ENCODE assay signal across 8 mouse cellular contexts in genomic region chr1:119996798-119997581, GRCm38 (mm10). TPM values are rescaled to one million over a fixed set of nuclear protein-coding genes. Genes with fewer than 3 reads are reported as not detected.
A peak's percentile ranks its signal among the peaks of the same experiment; 100 is the strongest.
DNase-seq lines count a peak whose midpoint lies in the region; ATAC-seq and TF ChIP-seq lines count a peak whose summit lies in the region.

Gene Cfap221, minus strand, starts transcription at chr1:119997234.

- 5% methylated on average over 30 of the region's 30 CpGs for WGBS in forebrain, embryonic 16.5 days
- WGBS in hindbrain, embryonic 12.5 days: 6% methylated on average over 30 of the region's 30 CpGs
- 8% methylated on average over 29 of the region's 30 CpGs for WGBS in lung, postnatal 0 days

- H3K9ac ChIP-seq in forebrain, embryonic 16.5 days (replicated peaks; ENCODE audit: low read depth, low read length): no peak within 1 kb of the TSS; the same call in 1 of the 2 replicates
- H3K9ac ChIP-seq in hindbrain, embryonic 12.5 days: no peak within 1 kb of the TSS; the same call in 1 of the 2 replicates
- no peak within 1 kb of the TSS for H3K9ac ChIP-seq in lung, postnatal 0 days (replicated peaks; ENCODE audit: low read depth)

- H3K4me3 ChIP-seq in C2C12 (ENCODE audit: insufficient read depth, poor library complexity, severe bottlenecking): peak within 1 kb of the TSS; percentile 11
- H3K4me3 ChIP-seq in forebrain, embryonic 16.5 days (replicated peaks; ENCODE audit: low read length): peak within 1 kb of the TSS; percentile 39
- H3K4me3 ChIP-seq in hindbrain, embryonic 12.5 days: peak within 1 kb of the TSS; percentile 42
- peak within 1 kb of the TSS; percentile 49 for H3K4me3 ChIP-seq in lung, postnatal 0 days (ENCODE audit: low read depth, low read length)

- peak within 1 kb of the TSS; percentile 64 for H3K4me2 ChIP-seq in forebrain, embryonic 16.5 days (ENCODE audit: low read length)
- H3K4me2 ChIP-seq in hindbrain, embryonic 12.5 days (replicated peaks): peak within 1 kb of the TSS; percentile 74
- H3K4me2 ChIP-seq in lung, postnatal 0 days (replicated peaks; ENCODE audit: low read depth, low read length): peak within 1 kb of the TSS; percentile 72

- TF ChIP-seq CTCF in C2C12 (IDR thresholded peaks at IDR 0.05; ENCODE audit: control insufficient read depth, insufficient read depth, insufficient read length): no peak
- TF ChIP-seq CTCF in lung, postnatal 0 days (IDR thresholded peaks at IDR 0.05): no peak

- H3ac ChIP-seq in C2C12 (ENCODE audit: control insufficient read depth, insufficient read length, low read depth): no peak within 1 kb of the TSS

- no peak within 1 kb of the TSS for H3K27ac ChIP-seq in forebrain, embryonic 16.5 days (ENCODE audit: low read length)
- no peak within 1 kb of the TSS for H3K27ac ChIP-seq in hindbrain, embryonic 12.5 days
- H3K27ac ChIP-seq in lung, postnatal 0 days (ENCODE audit: low read length): no peak within 1 kb of the TSS

- peak; percentile 71 to 80 for DNase-seq in adrenal gland, postnatal 36 days
- DNase-seq in layer of hippocampus, postnatal 25 days (ENCODE audit: extremely low spot score in 1 of 2, low spot score in 1 of 2): peak; percentile 36 to 51
- peak; percentile 81 for DNase-seq in lung, postnatal 0 days (ENCODE audit: low spot score)
- peak; percentile 83 for DNase-seq in retina, embryonic 14.5 days (ENCODE audit: low spot score)
- DNase-seq in urinary bladder, postnatal 36 days (ENCODE audit: low spot score in 2 of 2): peak; percentile 10 to 61

- no peaks in the 10 kb centered on the region for H3K27me3 ChIP-seq in C2C12 (ENCODE audit: control insufficient read depth, insufficient read depth, insufficient read length)
- H3K27me3 ChIP-seq in forebrain, embryonic 16.5 days (replicated peaks; ENCODE audit: control insufficient read depth, insufficient read depth, low read length): no peaks in the 10 kb centered on the region
- H3K27me3 ChIP-seq in hindbrain, embryonic 12.5 days: no peaks in the 10 kb centered on the region
- no peaks in the 10 kb centered on the region for H3K27me3 ChIP-seq in lung, postnatal 0 days (replicated peaks; ENCODE audit: insufficient read depth, low read length)

- no peaks in the 10 kb centered on the region for H3K79me3 ChIP-seq in C2C12 (ENCODE audit: low read depth)

- H3K9me3 ChIP-seq in forebrain, embryonic 16.5 days (ENCODE audit: control insufficient read depth, low read length): no peaks in the 10 kb centered on the region
- no peaks in the 10 kb centered on the region for H3K9me3 ChIP-seq in hindbrain, embryonic 12.5 days (replicated peaks)
- H3K9me3 ChIP-seq in lung, postnatal 0 days (ENCODE audit: low read length): no peaks in the 10 kb centered on the region

- ATAC-seq in forebrain, embryonic 16.5 days: peak; percentile 87
- peak; percentile 89 for ATAC-seq in hindbrain, embryonic 12.5 days (ENCODE audit: low FRiP score)
- peak; percentile 94 for ATAC-seq in lung, postnatal 0 days

- TF ChIP-seq EP300 in lung, postnatal 0 days (IDR thresholded peaks at IDR 0.05): no peak

- H3K36me3 ChIP-seq in C2C12 (ENCODE audit: control insufficient read depth, insufficient read depth): no peaks in the 10 kb centered on the region
- no peaks in the 10 kb centered on the region for H3K36me3 ChIP-seq in forebrain, embryonic 16.5 days (ENCODE audit: control insufficient read depth, insufficient read depth)
- H3K36me3 ChIP-seq in hindbrain, embryonic 12.5 days: no peaks in the 10 kb centered on the region
- no peaks in the 10 kb centered on the region for H3K36me3 ChIP-seq in lung, postnatal 0 days (ENCODE audit: insufficient read depth, low read length)

- peaks cover 8% of the 10 kb centered on the region for H3K4me1 ChIP-seq in forebrain, embryonic 16.5 days (replicated peaks; ENCODE audit: control insufficient read depth, insufficient read depth, low read length)
- H3K4me1 ChIP-seq in hindbrain, embryonic 12.5 days: 0 out of 2 replicates have a peak, but pooled peaks cover 3% of the 10 kb centered on the region
- no peaks in the 10 kb centered on the region for H3K4me1 ChIP-seq in lung, postnatal 0 days (ENCODE audit: insufficient read depth, low read depth, low read length)

- H3K79me2 ChIP-seq in C2C12 (ENCODE audit: control insufficient read depth, insufficient read depth): no peaks in the 10 kb centered on the region

TF ChIP-seq in C2C12, 6 proteins besides CTCF, POLR2A, EP300 and RAD21:
- TF ChIP-seq MAX (IDR thresholded peaks at IDR 0.05): no peak
- TF ChIP-seq MYOD1 (IDR thresholded peaks at IDR 0.05; ENCODE audit: control insufficient read depth, insufficient read length, low read depth): no peak
- no peak for TF ChIP-seq USF1 (IDR thresholded peaks at IDR 0.05; ENCODE audit: low read depth)
- no peak for TF ChIP-seq MYOG (IDR thresholded peaks at IDR 0.05; ENCODE audit: control insufficient read depth, extremely low read depth, insufficient read length)
- TF ChIP-seq FOSL1 (IDR thresholded peaks at IDR 0.05; ENCODE audit: insufficient read depth, low read length, poor library complexity, severe bottlenecking): no peak
- TF ChIP-seq CEBPB (IDR thresholded peaks at IDR 0.05; ENCODE audit: low read depth): no peak

RNA-seq across cellular contexts. Expression of gene Cfap221, which starts in this region (rescaled TPM):
- not detected for polyA plus RNA-seq in C2C12 (2012; fragmentation: generic; extraction: Trizol)
- under 1 TPM; 0.16 to 0.40 TPM for total RNA-seq in adrenal gland, postnatal 36 days (2021)
- 0.25 and 0.60 TPM in 2 replicates for polyA plus RNA-seq in forebrain, embryonic 16.5 days (2015; fragmentation: Nextera tagmentation; extraction: Ambion mirVana)
- 0.23 and 0.56 TPM in 2 replicates for polyA plus RNA-seq in hindbrain, embryonic 12.5 days (2016; fragmentation: Nextera tagmentation; extraction: Ambion mirVana)
- total RNA-seq in layer of hippocampus, postnatal 25 days (2021): under 1 TPM; 0.15 to 0.42 TPM
- 0.39 and 1.7 TPM in 2 replicates for polyA plus RNA-seq in lung, postnatal 0 days (2015; fragmentation: Nextera tagmentation; extraction: Ambion mirVana)

Comparison
In these comparisons a context has a peak if more than half of its experiments do, and no peak if none do; other contexts are left out.
1. Peak in DNase-seq in adrenal gland, postnatal 36 days; RNA of the gene not detected or under 1 TPM.
2. Peak in ATAC-seq, H3K4me3 ChIP-seq and H3K4me2 ChIP-seq in forebrain, embryonic 16.5 days; RNA of the gene not detected or under 1 TPM.
3. Peak in ATAC-seq, H3K4me3 ChIP-seq and H3K4me2 ChIP-seq in hindbrain, embryonic 12.5 days; RNA of the gene not detected or under 1 TPM.
4. Peak in DNase-seq in layer of hippocampus, postnatal 25 days; RNA of the gene not detected or under 1 TPM.